Mouse (Mus musculus) hindbrain, embryonic 11.5 days (tissue): ENCODE data around the gene Ppp1r12b. TPM values are rescaled to one million over a fixed set of nuclear protein-coding genes. Genes with fewer than 3 reads are reported as not detected.

ENCODE experiments used
- ATAC-seq: fragments of 200-750 bp; cut with Nextera tagmentation; 2 replicates; pipeline ENCODE4 v1.8.0; 2017; ENCODE audit warnings: mild to moderate bottlenecking, moderate TSS enrichment, moderate library complexity; ENCODE audit not compliant: low FRiP score
- DNase-seq: peaks from one replicate; pipeline ENCODE4 v3.0.0-alpha.2; 2015; ENCODE audit warnings: low spot score
- H3K27ac ChIP-seq: fragments of 300-500 bp; sonication (generic); 2 replicates; pipeline ENCODE4 v1.5.1; 2014; ENCODE audit warnings: mild to moderate bottlenecking, low read depth, low read length
- H3K27me3 ChIP-seq: fragments of 300-500 bp; sonication (generic); 2 replicates; pipeline ENCODE4 v1.6.1; 2014; ENCODE audit warnings: mild to moderate bottlenecking, low read length, moderate library complexity, mixed read lengths; ENCODE audit not compliant: control insufficient read depth, insufficient read depth
- H3K36me3 ChIP-seq: fragments of 300-500 bp; sonication (generic); 2 replicates; pipeline ENCODE4 v1.6.1; 2014; ENCODE audit warnings: mild to moderate bottlenecking, low read length, moderate library complexity, mixed read lengths; ENCODE audit not compliant: control insufficient read depth, insufficient read depth
- H3K4me1 ChIP-seq: fragments of 300-500 bp; sonication (generic); replicated peaks from 2 replicates; pipeline ENCODE4 v1.6.1; 2014; ENCODE audit warnings: low read length, mixed read lengths; ENCODE audit not compliant: control insufficient read depth, insufficient read depth
- H3K4me2 ChIP-seq: fragments of 300-500 bp; sonication (generic); replicated peaks from 2 replicates; pipeline ENCODE4 v1.6.1; 2014; ENCODE audit warnings: mild to moderate bottlenecking, low read depth, low read length
- H3K4me3 ChIP-seq: fragments of 300-500 bp; sonication (generic); 2 replicates; pipeline ENCODE4 v1.5.1; 2014; ENCODE audit warnings: low read depth, low read length
- H3K9ac ChIP-seq: fragments of 300-500 bp; sonication (generic); 2 replicates; pipeline ENCODE4 v1.6.1; 2014; ENCODE audit warnings: low read depth, low read length
- H3K9me3 ChIP-seq: fragments of 300-500 bp; sonication (generic); 2 replicates; pipeline ENCODE4 v1.6.1; 2016; ENCODE audit warnings: low read length; ENCODE audit not compliant: control insufficient read depth
- WGBS: fragments of 180-500 bp; shearing (Covaris S2); extraction: QIAGEN DNeasy Blood & Tissue Kit; methylation state at CpG from one replicate; pipeline ENCODE4 v1.1.7; 2014; 5-methylcytosine and 5-hydroxymethylcytosine counted together
- polyA plus RNA-seq: library from polyadenylated mRNA; unstranded; fragments of >200 nt; fragmentation: Nextera tagmentation; extraction: Ambion mirVana; gene quantifications from 2 replicates; pipeline ENCODE4 v1.2.1, GENCODE M21; 2014

The Ppp1r12b gene
- polyA plus RNA-seq, 1 experiment from 2014 or later, result 10.8 TPM

DNA sequence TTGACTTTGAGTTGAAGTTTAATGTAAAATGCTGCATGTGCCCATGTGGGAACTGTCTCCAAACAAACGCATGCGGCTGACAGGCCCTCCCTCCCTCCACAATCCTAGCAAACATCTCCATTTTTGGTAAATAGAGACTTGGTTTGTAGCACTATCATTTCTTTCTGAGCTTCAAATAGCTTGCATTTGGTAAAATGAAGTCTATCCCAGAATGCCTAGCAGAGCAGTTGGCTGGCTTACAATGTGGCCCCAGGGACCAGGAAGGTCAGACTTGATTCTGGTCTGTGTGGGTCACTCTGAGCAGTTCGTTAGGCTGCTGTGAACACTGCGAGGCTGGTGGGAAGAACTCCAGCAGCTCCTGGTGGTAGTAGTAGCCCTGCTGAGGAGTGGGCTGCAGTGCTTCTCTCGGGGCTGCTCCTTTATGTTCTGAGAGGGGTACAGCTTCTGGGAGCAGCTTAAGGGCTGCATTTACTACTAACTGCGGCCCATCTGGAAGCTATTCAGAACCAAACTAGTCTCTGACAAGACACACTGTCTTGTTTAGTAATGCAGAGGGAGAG lies 180.9 kb downstream of the Ppp1r12b start:
- Histone ChIP-seq H3K4me3 (no peak overlapping the region), H3K9ac (no peak overlapping the region), H3K36me3 (no peaks in the 10 kb centered on the region), H3K4me1 (no peaks in the 10 kb centered on the region; the same call in 1 of the 2 replicates), H3K9me3 (no peaks in the 10 kb centered on the region), H3K27me3 (no peaks in the 10 kb centered on the region), H3K27ac (no peak overlapping the region), H3K4me2 (no peak overlapping the region)
- 55% methylated on average over 6 of the region's 6 CpGs for WGBS
- DNase-seq (no peak), ATAC-seq (no peak)

DNA sequence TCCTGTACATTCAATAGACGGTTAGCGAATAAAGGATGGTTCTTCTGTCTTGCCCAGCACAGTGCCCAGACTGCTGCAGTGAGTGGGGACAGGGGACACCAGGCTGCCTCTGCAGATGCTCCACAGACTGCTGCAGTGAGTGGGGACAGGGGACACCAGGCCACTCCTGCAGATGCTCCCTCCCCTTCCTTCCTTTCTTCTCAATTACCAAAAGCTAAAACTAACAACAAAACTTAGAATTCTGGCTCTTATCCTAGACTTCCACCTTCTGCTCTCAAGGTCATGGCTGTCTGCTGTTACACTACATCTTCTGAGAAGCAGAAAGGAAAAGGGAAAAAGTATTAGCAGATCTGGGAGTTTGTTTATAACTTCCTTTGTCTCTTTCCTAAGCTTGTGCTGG lies 181.5 kb downstream of the Ppp1r12b start:
- H3K27ac ChIP-seq, result no peak overlapping the region
- H3K9me3 ChIP-seq, result no peaks in the 10 kb centered on the region

DNA sequence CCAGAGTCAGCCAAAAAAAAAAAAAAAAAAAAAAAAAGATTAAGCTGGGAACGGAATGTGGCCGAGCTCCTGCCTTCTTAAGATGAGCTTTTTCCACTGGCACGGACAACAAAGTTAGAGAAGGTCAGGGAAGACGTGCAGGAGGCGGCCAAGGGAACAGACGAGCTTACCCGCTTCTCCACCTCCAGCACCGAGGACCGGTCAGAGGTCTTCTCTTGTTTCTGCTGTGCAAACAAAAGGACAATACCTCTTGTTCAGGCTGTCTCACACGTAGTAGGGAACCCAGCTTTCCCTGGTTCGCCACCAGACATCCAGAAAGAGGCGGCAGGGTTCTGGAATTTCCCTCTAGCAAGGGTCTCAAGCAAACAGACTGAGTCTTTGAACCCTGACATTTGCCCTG lies 182.5 kb downstream of the Ppp1r12b start:
- Histone ChIP-seq H3K27ac (no peak overlapping the region), H3K9ac (no peak overlapping the region), H3K4me1 (no peaks in the 10 kb centered on the region; the same call in 1 of the 2 replicates), H3K4me3 (no peak overlapping the region), H3K4me2 (no peak overlapping the region), H3K9me3 (no peaks in the 10 kb centered on the region), H3K27me3 (no peaks in the 10 kb centered on the region), H3K36me3 (no peaks in the 10 kb centered on the region)
- ATAC-seq, result no peak
- no peak for DNase-seq
- 49% methylated on average over 12 of the region's 12 CpGs for WGBS

More for the DNA sequence above, 181.5 kb downstream of the Ppp1r12b start:
- WGBS, result 52% methylated on average over 2 of the region's 2 CpGs
- H3K4me3 ChIP-seq, result no peak overlapping the region
- H3K9ac ChIP-seq, result no peak overlapping the region
- H3K4me1 ChIP-seq, result no peaks in the 10 kb centered on the region; the same call in 1 of the 2 replicates
- ATAC-seq, result no peak
- no peaks in the 10 kb centered on the region for H3K36me3 ChIP-seq
- H3K4me2 ChIP-seq, result no peak overlapping the region
- no peak for DNase-seq
- no peaks in the 10 kb centered on the region for H3K27me3 ChIP-seq

DNA sequence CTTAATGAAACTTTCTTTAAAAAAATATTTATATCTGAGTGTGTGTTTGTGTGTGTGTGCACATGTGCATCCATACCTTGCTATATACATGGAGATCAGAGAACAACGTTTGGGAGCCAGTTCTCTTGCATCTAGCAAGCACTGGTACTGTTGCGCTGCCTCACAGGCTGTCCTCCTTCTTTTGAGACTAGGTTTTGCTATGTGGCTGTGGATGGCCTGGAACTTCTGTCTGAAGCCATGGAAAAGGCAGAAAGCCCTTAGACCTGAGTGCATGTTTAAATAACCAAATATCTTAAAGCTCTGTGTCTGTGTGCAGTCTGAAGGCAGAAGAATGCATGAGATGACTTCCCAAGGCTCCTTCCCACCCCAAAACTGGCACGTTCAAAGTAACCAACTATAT lies 182.9 kb downstream of the Ppp1r12b start:
- DNase-seq, result no peak
- H3K4me2 ChIP-seq, result no peak overlapping the region
- no peak overlapping the region for H3K27ac ChIP-seq
- H3K9ac ChIP-seq, result no peak overlapping the region
- H3K4me1 ChIP-seq, result no peaks in the 10 kb centered on the region; the same call in 1 of the 2 replicates
- H3K9me3 ChIP-seq, result no peaks in the 10 kb centered on the region
- 82% methylated on average over 3 of the region's 3 CpGs for WGBS
- ATAC-seq, result no peak
- H3K4me3 ChIP-seq, result no peak overlapping the region
- no peaks in the 10 kb centered on the region for H3K27me3 ChIP-seq
- no peaks in the 10 kb centered on the region for H3K36me3 ChIP-seq

DNA sequence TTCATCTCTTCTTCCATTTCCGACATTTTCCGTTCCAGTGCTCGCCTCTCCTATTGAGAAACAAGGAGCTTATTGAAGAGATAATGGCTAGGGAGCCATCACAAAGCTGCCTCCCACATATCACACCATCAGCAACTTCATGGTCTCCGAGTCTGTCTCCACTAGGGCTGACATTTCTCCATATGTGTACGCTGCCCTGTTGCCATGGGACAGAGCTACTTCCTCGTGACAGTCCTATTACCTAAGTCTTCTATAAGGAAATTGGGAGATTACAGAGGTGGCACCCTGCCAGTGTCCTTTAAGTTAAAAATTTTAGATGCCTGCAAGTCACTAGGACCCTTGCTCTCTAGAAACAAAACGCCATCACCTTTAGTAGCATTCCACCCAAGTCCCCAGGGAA lies 183.7 kb downstream of the Ppp1r12b start:
- WGBS, result 87% methylated on average over 7 of the region's 7 CpGs
- Histone ChIP-seq H3K4me3 (no peak overlapping the region), H3K27ac (no peak overlapping the region), H3K4me2 (no peak overlapping the region), H3K36me3 (no peaks in the 10 kb centered on the region), H3K9me3 (no peaks in the 10 kb centered on the region), H3K9ac (no peak overlapping the region), H3K27me3 (no peaks in the 10 kb centered on the region), H3K4me1 (no peaks in the 10 kb centered on the region; the same call in 1 of the 2 replicates)
- ATAC-seq (no peak), DNase-seq (no peak)

DNA sequence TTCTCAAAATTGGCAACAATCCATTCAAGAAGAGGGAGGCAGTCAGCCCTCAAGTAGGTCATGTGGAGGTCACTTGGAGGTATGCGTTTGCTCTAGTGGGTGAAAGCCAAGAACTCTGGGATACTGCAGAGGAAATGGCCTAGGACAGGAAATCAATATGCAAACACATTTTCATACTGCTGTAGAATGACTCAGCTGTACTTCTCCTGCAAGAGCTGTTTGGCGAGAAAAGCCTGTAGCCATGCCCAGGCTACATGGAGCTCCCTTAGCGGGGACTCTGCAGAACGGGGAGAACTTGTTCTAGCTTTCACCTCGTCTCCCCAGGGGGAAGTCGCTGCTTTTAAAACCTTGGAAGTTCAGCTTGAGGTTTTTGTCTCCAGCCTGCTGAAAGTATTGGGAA lies 184.4 kb downstream of the Ppp1r12b start:
- no peaks in the 10 kb centered on the region for H3K9me3 ChIP-seq
- H3K27me3 ChIP-seq, result no peaks in the 10 kb centered on the region
- DNase-seq (no peak), ATAC-seq (no peak)
- no peak overlapping the region for H3K4me2 ChIP-seq
- no peak overlapping the region for H3K27ac ChIP-seq
- no peaks in the 10 kb centered on the region; the same call in 1 of the 2 replicates for H3K4me1 ChIP-seq
- no peak overlapping the region for H3K9ac ChIP-seq
- no peaks in the 10 kb centered on the region for H3K36me3 ChIP-seq
- 75% methylated on average over 6 of the region's 6 CpGs for WGBS
- H3K4me3 ChIP-seq, result no peak overlapping the region

DNA sequence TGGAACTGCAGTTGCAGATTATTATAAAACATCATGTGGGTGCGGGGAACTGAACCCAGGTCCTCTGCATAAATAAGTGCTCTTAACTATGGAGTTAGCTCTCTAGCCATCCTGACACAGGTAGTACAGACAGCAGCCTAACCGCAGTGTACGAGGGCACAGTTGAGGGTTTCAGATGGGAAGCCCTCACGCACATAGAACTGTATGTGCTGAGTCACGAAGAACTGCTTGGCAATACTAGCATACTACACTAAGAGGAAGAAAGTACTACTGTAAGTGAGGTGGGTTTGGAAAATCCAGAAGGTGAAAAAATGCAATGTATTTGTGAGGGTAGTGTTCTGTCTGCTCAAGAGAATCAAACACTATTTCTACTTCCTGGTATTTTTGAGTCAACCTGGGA lies 185.4 kb downstream of the Ppp1r12b start:
- DNase-seq, result no peak

DNA sequence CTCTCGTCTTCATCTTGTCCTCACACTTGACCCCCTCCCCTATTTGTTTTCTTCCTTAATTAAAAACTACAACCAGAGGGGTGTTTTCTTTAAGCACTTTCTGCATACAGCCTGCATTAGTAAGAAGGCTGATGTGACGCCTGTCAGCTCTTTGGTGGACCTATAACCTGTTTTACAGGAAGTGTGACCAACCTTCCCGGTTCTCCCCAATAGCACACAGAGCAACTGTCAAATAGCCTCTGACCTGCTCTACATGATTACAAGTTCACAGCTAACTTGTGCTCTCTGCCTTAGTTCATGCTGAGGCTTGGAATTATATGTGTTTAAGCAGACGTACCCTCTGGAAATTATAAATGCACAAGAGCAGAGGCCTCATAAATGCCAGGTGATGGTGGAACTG lies 189.3 kb downstream of the Ppp1r12b start:
- 83% methylated on average over 4 of the region's 4 CpGs for WGBS
- H3K9me3 ChIP-seq, result no peaks in the 10 kb centered on the region
- DNase-seq, result no peak
- H3K4me1 ChIP-seq, result no peaks in the 10 kb centered on the region
- H3K36me3 ChIP-seq, result no peaks in the 10 kb centered on the region
- no peak overlapping the region for H3K9ac ChIP-seq
- no peak overlapping the region for H3K27ac ChIP-seq
- no peak for ATAC-seq
- no peak overlapping the region for H3K4me3 ChIP-seq
- H3K4me2 ChIP-seq, result no peak overlapping the region
- no peaks in the 10 kb centered on the region for H3K27me3 ChIP-seq

More for the DNA sequence above, 185.4 kb downstream of the Ppp1r12b start:
- no peak overlapping the region for H3K4me3 ChIP-seq
- H3K27ac ChIP-seq, result no peak overlapping the region
- no peak overlapping the region for H3K9ac ChIP-seq
- no peaks in the 10 kb centered on the region for H3K9me3 ChIP-seq
- no peak for ATAC-seq
- WGBS, result 95% methylated on average over 5 of the region's 5 CpGs
- no peak overlapping the region for H3K4me2 ChIP-seq
- no peaks in the 10 kb centered on the region for H3K36me3 ChIP-seq
- no peaks in the 10 kb centered on the region for H3K27me3 ChIP-seq
- H3K4me1 ChIP-seq, result no peaks in the 10 kb centered on the region; the same call in 1 of the 2 replicates

DNA sequence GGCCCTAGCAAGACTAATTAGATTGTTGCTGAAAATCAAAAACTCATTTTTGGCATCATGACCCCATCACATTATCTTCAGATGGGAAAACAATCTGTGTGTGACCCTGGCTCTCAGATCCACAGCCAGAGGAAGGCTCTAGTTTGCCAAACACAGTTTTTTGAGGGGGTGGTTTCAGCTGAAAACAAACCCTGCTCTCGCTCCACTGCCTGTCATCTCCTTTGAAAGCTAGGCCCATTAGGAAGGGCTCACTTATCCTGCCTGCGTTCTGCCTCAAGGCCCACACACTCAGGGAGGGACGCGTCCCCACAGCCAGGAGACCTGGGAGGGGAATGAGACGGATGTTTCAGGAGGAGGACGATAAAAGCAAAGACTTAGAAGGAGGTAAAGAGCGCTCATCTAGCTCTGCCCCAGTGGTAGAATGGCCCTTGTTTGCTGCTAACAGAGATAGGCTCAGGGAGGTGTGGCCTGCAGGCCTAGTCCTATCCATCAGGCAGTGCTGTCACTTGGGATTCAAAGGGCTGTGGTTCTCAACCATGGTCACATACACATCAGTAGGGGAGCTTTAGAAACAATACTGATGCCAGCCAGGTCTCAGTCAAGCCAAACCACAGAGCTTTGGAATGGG lies 190.8 kb downstream of the Ppp1r12b start:
- Histone ChIP-seq H3K9me3 (no peaks in the 10 kb centered on the region), H3K4me3 (no peak overlapping the region), H3K36me3 (no peaks in the 10 kb centered on the region), H3K9ac (no peak overlapping the region), H3K4me2 (no peak overlapping the region), H3K4me1 (no peaks in the 10 kb centered on the region), H3K27ac (no peak overlapping the region), H3K27me3 (no peaks in the 10 kb centered on the region)
- ATAC-seq (no peak), DNase-seq (no peak)
- 54% methylated on average over 7 of the region's 7 CpGs for WGBS
